Mouse (Mus musculus) E14TG2a.4 (cell line): ENCODE data around the gene Pdlim5.

Experiments used
- H3K27me3 ChIP-seq: 2 replicates; pipeline ENCODE4 v1.6.1; 2014; ENCODE audit warnings: low read length, control low read depth; ENCODE audit not compliant: insufficient read depth
- H3K36me3 ChIP-seq: 2 replicates; pipeline ENCODE4 v1.6.1; 2014; ENCODE audit warnings: low read length, control low read depth; ENCODE audit not compliant: insufficient read depth
- H3K4me1 ChIP-seq: replicated peaks from 2 replicates; pipeline ENCODE4 v1.6.1; 2014; ENCODE audit warnings: low read depth, low read length, control low read depth
- H3K4me3 ChIP-seq: replicated peaks from 2 replicates; pipeline ENCODE4 v1.5.1; 2014; ENCODE audit warnings: mild to moderate bottlenecking, low read length
- H3K9me3 ChIP-seq: 2 replicates; pipeline ENCODE4 v1.6.1; 2014; ENCODE audit warnings: low read length, control low read depth
- CTCF ChIP-seq: conservative IDR thresholded peaks from 2 replicates; pipeline ENCODE4 v1.5.1; 2014; ENCODE audit warnings: low read length
- NANOG ChIP-seq: IDR thresholded peaks from 2 replicates; pipeline ENCODE4 v1.6.1; 2014; ENCODE audit warnings: borderline replicate concordance, low read length, mixed read lengths
- POU5F1 ChIP-seq: IDR thresholded peaks from 2 replicates; pipeline ENCODE4 v1.6.1; 2014; ENCODE audit warnings: low read length, borderline replicate concordance

Gene Pdlim5

DNA sequence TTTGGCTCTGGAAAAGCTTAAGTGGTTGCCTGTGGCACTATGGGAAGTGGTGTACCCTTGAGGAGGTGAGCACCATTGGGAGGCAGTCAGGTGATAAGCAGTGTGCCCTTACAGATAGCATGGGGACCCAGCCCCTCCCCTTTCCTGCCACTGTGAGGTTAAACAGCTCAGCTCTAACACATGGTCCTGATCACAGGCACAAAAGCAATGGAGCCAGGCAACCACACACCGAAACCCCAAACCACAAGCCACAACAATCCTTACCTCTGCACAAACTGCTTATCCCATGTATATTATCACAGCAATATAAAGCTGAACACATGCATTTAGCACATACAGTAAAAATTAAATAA, 114.4 kb downstream of the Pdlim5 start:
- Histone ChIP-seq H3K4me3 (no peak overlapping the region), H3K4me1 (peaks cover 7% of the 10 kb centered on the region), H3K36me3 (peaks cover 16% of the 10 kb centered on the region), H3K9me3 (no peaks in the 10 kb centered on the region), H3K27me3 (no peaks in the 10 kb centered on the region)
- TF ChIP-seq CTCF (no peak), POU5F1 (no peak), NANOG (no peak)

- TF ChIP-seq POU5F1 = no peak
- TF ChIP-seq NANOG = no peak
- TF ChIP-seq CTCF = no peak
- no peaks in the 10 kb centered on the region for H3K27me3 ChIP-seq
- H3K4me3 ChIP-seq = no peak overlapping the region
- no peaks in the 10 kb centered on the region for H3K9me3 ChIP-seq
- peaks cover 16% of the 10 kb centered on the region for H3K36me3 ChIP-seq
- H3K4me1 ChIP-seq = peaks cover 7% of the 10 kb centered on the region
These were observed 115.0 kb downstream of the Pdlim5 start for GRCm38 (mm10) chr3:142280366-142281092.

DNA sequence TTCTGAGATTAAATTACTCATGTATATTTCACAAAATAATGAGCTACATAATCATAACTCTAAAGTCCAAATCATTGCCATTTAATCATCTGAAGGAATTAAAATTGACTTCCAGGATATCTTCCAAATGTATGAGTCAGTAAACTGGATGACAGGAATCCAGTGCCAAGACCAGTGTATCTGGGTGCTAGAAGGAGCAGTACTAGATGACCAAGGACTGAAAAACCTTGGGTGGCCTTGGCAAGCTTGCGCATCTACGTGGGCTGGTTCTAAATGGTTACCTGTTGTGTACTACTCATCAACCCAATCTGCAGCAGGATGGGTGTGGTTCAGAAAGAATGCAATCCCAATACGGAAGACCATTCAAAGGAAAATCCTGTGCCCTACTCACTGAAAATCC, 116.5 kb downstream of the Pdlim5 start:
- no peaks in the 10 kb centered on the region for H3K27me3 ChIP-seq
- H3K4me1 ChIP-seq = peaks cover 7% of the 10 kb centered on the region
- H3K36me3 ChIP-seq = peaks cover 16% of the 10 kb centered on the region
- no peak overlapping the region for H3K4me3 ChIP-seq
- H3K9me3 ChIP-seq = no peaks in the 10 kb centered on the region
- TF ChIP-seq CTCF = no peak
- no peak for TF ChIP-seq POU5F1
- no peak for TF ChIP-seq NANOG

DNA sequence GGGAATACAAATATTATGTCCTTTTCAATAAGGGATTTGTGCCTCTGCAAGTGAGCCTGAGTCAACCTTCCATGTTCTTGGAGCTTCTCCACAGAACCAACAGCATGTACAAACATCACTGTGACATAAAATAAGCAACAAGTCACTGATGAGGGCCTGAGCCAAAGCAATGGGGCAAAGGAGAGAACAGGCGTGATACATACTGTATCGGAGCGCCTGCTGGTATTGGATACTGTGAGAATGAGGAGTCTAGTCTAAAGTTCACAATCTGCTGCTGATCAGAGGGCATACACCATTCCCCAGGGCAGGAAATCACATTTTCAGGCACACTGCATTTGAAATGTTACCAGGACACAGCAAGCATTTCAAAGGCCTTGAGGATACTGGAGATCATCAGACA, 119.0 kb downstream of the Pdlim5 start:
- peaks cover 19% of the 10 kb centered on the region for H3K36me3 ChIP-seq
- no peak overlapping the region for H3K4me3 ChIP-seq
- H3K27me3 ChIP-seq = no peaks in the 10 kb centered on the region
- TF ChIP-seq CTCF (no peak), POU5F1 (no peak), NANOG (no peak)
- no peaks in the 10 kb centered on the region for H3K9me3 ChIP-seq
- peaks cover 7% of the 10 kb centered on the region for H3K4me1 ChIP-seq

DNA sequence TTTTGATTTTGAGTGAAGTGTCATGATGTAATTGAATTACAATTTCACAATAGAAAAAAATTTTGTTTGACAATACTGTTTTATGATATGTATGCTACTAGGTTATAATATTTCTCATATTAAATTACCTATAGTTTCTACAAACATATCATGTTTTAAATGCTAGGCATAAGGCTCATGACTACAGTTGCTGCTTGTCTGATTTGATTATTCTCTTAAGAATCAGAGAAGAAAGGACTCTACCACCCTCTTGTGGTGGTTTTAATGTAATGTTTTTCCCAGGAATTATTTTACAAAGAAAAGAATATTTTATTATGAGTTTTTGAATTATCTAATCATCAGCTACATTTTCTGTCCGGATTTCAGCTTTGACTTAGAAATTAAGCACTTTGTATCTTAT, 120.5 kb downstream of the Pdlim5 start:
- Histone ChIP-seq H3K9me3 (no peaks in the 10 kb centered on the region), H3K27me3 (no peaks in the 10 kb centered on the region), H3K4me1 (peaks cover 7% of the 10 kb centered on the region), H3K36me3 (peaks cover 21% of the 10 kb centered on the region), H3K4me3 (no peak overlapping the region)
- TF ChIP-seq CTCF (peak; percentile 52), NANOG (no peak)

- no peaks in the 10 kb centered on the region for H3K9me3 ChIP-seq
- no peak overlapping the region for H3K4me3 ChIP-seq
- no peak for TF ChIP-seq POU5F1
- no peak for TF ChIP-seq NANOG
- no peak for TF ChIP-seq CTCF
- H3K4me1 ChIP-seq = peaks cover 6% of the 10 kb centered on the region
- H3K36me3 ChIP-seq = peaks cover 21% of the 10 kb centered on the region
- H3K27me3 ChIP-seq = no peaks in the 10 kb centered on the region
These were observed 121.0 kb downstream of the Pdlim5 start for GRCm38 (mm10) chr3:142274451-142274850.

- Histone ChIP-seq H3K9me3 (no peaks in the 10 kb centered on the region), H3K36me3 (peaks cover 24% of the 10 kb centered on the region), H3K4me3 (no peak overlapping the region), H3K27me3 (no peaks in the 10 kb centered on the region), H3K4me1 (no peaks in the 10 kb centered on the region)
- TF ChIP-seq CTCF (no peak), NANOG (no peak), POU5F1 (no peak)
These were observed 122.2 kb downstream of the Pdlim5 start for GRCm38 (mm10) chr3:142273265-142273664.

DNA sequence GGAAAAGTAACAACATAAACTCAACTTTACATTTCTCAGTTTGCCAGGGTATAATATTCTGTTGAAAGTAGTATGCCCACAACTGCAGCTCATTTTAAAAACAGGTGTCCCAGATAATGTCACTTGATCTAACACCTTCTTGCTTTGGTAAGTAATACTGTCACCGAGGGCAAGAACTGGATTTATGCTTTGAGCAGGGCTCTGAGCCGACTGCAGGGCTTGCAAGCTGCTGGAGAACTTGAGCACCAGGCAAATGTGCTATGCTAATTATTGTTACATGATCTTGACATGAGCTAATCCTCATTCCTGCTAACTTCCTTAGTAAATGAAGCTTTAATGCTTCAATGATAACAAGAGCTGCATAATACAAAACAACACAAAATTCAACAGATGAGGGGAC, 139.1 kb downstream of the Pdlim5 start:
- no peaks in the 10 kb centered on the region for H3K9me3 ChIP-seq
- no peak overlapping the region for H3K4me3 ChIP-seq
- no peaks in the 10 kb centered on the region for H3K27me3 ChIP-seq
- peaks cover 3% of the 10 kb centered on the region; the same call in 1 of the 2 replicates for H3K36me3 ChIP-seq
- H3K4me1 ChIP-seq = no peaks in the 10 kb centered on the region
- TF ChIP-seq NANOG (no peak), CTCF (no peak), POU5F1 (no peak)

GRCm38 (mm10) chr3:142252086-142252485, 143.4 kb downstream of the Pdlim5 start:
- H3K36me3 ChIP-seq = no peaks in the 10 kb centered on the region
- no peak overlapping the region for H3K4me3 ChIP-seq

More at GRCm38 (mm10) chr3:142252086-142252485, 143.4 kb downstream of the Pdlim5 start:
- H3K4me1 ChIP-seq = no peaks in the 10 kb centered on the region
- no peaks in the 10 kb centered on the region for H3K27me3 ChIP-seq
- H3K9me3 ChIP-seq = no peaks in the 10 kb centered on the region
- TF ChIP-seq NANOG = no peak
- TF ChIP-seq POU5F1 = no peak
- no peak for TF ChIP-seq CTCF
